Mouse (Mus musculus) hindbrain, embryonic 11.5 days (tissue): ENCODE data around the gene Grb2. TPM values are rescaled to one million over a fixed set of nuclear protein-coding genes. Genes with fewer than 3 reads are reported as not detected.
A peak's percentile ranks its signal among the peaks of the same experiment; 100 is the strongest.

Experiments used
- ATAC-seq: fragments of 200-750 bp; cut with Nextera tagmentation; 2 replicates; pipeline ENCODE4 v1.8.0; 2017; ENCODE audit warnings: mild to moderate bottlenecking, moderate TSS enrichment, moderate library complexity; ENCODE audit not compliant: low FRiP score
- DNase-seq: peaks from one replicate; pipeline ENCODE4 v3.0.0-alpha.2; 2015; ENCODE audit warnings: low spot score
- H3K27ac ChIP-seq: fragments of 300-500 bp; sonication (generic); 2 replicates; pipeline ENCODE4 v1.5.1; 2014; ENCODE audit warnings: mild to moderate bottlenecking, low read depth, low read length
- H3K27me3 ChIP-seq: fragments of 300-500 bp; sonication (generic); 2 replicates; pipeline ENCODE4 v1.6.1; 2014; ENCODE audit warnings: mild to moderate bottlenecking, low read length, moderate library complexity, mixed read lengths; ENCODE audit not compliant: control insufficient read depth, insufficient read depth
- H3K36me3 ChIP-seq: fragments of 300-500 bp; sonication (generic); 2 replicates; pipeline ENCODE4 v1.6.1; 2014; ENCODE audit warnings: mild to moderate bottlenecking, low read length, moderate library complexity, mixed read lengths; ENCODE audit not compliant: control insufficient read depth, insufficient read depth
- H3K4me1 ChIP-seq: fragments of 300-500 bp; sonication (generic); replicated peaks from 2 replicates; pipeline ENCODE4 v1.6.1; 2014; ENCODE audit warnings: low read length, mixed read lengths; ENCODE audit not compliant: control insufficient read depth, insufficient read depth
- H3K4me2 ChIP-seq: fragments of 300-500 bp; sonication (generic); replicated peaks from 2 replicates; pipeline ENCODE4 v1.6.1; 2014; ENCODE audit warnings: mild to moderate bottlenecking, low read depth, low read length
- H3K4me3 ChIP-seq: fragments of 300-500 bp; sonication (generic); 2 replicates; pipeline ENCODE4 v1.5.1; 2014; ENCODE audit warnings: low read depth, low read length
- H3K9ac ChIP-seq: fragments of 300-500 bp; sonication (generic); 2 replicates; pipeline ENCODE4 v1.6.1; 2014; ENCODE audit warnings: low read depth, low read length
- H3K9me3 ChIP-seq: fragments of 300-500 bp; sonication (generic); 2 replicates; pipeline ENCODE4 v1.6.1; 2016; ENCODE audit warnings: low read length; ENCODE audit not compliant: control insufficient read depth
- WGBS: fragments of 180-500 bp; shearing (Covaris S2); extraction: QIAGEN DNeasy Blood & Tissue Kit; methylation state at CpG from one replicate; pipeline ENCODE4 v1.1.7; 2014; 5-methylcytosine and 5-hydroxymethylcytosine counted together
- polyA plus RNA-seq: library from polyadenylated mRNA; unstranded; fragments of >200 nt; fragmentation: Nextera tagmentation; extraction: Ambion mirVana; gene quantifications from 2 replicates; pipeline ENCODE4 v1.2.1, GENCODE M21; 2014

Grb2 gene
- polyA plus RNA-seq, 1 experiment from 2014 or later = 79.2 TPM

GRCm38 (mm10) chr11:115716410-115717338 lies 8.3 kb upstream of the Grb2 start:
- no peak for DNase-seq
- Histone ChIP-seq H3K9ac (no peak overlapping the region), H3K27me3 (no peaks in the 10 kb centered on the region), H3K9me3 (no peaks in the 10 kb centered on the region), H3K4me2 (no peak overlapping the region), H3K36me3 (no peaks in the 10 kb centered on the region), H3K27ac (no peak overlapping the region), H3K4me3 (no peak overlapping the region), H3K4me1 (no peaks in the 10 kb centered on the region)
- 83% methylated on average over 14 of the region's 15 CpGs for WGBS
- ATAC-seq = no peak

- Histone ChIP-seq H3K9ac (no peak overlapping the region), H3K27me3 (no peaks in the 10 kb centered on the region), H3K4me1 (no peaks in the 10 kb centered on the region), H3K36me3 (no peaks in the 10 kb centered on the region), H3K4me2 (no peak overlapping the region), H3K9me3 (no peaks in the 10 kb centered on the region), H3K4me3 (no peak overlapping the region), H3K27ac (no peak overlapping the region)
- WGBS = 20% methylated on average over 4 of the region's 7 CpGs
- DNase-seq (peak; percentile 65), ATAC-seq (no peak)
Measured at GRCm38 (mm10) chr11:115714491-115714890, 6.1 kb upstream of the Grb2 start.

- Histone ChIP-seq H3K4me3 (no peak overlapping the region), H3K9me3 (no peaks in the 10 kb centered on the region), H3K27ac (no peak overlapping the region), H3K36me3 (no peaks in the 10 kb centered on the region), H3K4me2 (no peak overlapping the region), H3K4me1 (0 out of 2 replicates have a peak, but pooled peaks cover 2% of the 10 kb centered on the region), H3K27me3 (no peaks in the 10 kb centered on the region), H3K9ac (no peak overlapping the region)
- WGBS = 94% methylated on average over 3 of the region's 3 CpGs
- ATAC-seq (no peak), DNase-seq (no peak)
Measured at GRCm38 (mm10) chr11:115713447-115713846, 5.0 kb upstream of the Grb2 start.

GRCm38 (mm10) chr11:115712674-115713298 lies 4.4 kb upstream of the Grb2 start:
- DNase-seq (no peak), ATAC-seq (no peak)
- Histone ChIP-seq H3K36me3 (no peaks in the 10 kb centered on the region), H3K4me3 (no peak overlapping the region), H3K27ac (no peak overlapping the region), H3K9ac (no peak overlapping the region), H3K9me3 (no peaks in the 10 kb centered on the region), H3K27me3 (no peaks in the 10 kb centered on the region), H3K4me2 (no peak overlapping the region), H3K4me1 (0 out of 2 replicates have a peak, but pooled peaks cover 2% of the 10 kb centered on the region)
- 86% methylated on average over 12 of the region's 12 CpGs for WGBS

GRCm38 (mm10) chr11:115712268-115712667 lies 3.9 kb upstream of the Grb2 start:
- WGBS = 76% methylated on average over 2 of the region's 2 CpGs
- DNase-seq = no peak

GRCm38 (mm10) chr11:115711133-115711532 lies 2.7 kb upstream of the Grb2 start:
- peaks cover 10% of the 10 kb centered on the region for H3K4me1 ChIP-seq
- H3K4me2 ChIP-seq = no peak overlapping the region
- H3K27me3 ChIP-seq = no peaks in the 10 kb centered on the region
- H3K9ac ChIP-seq = no peak overlapping the region
- no peaks in the 10 kb centered on the region for H3K36me3 ChIP-seq
- ATAC-seq (no peak), DNase-seq (no peak)
- 88% methylated on average over 9 of the region's 9 CpGs for WGBS
- no peaks in the 10 kb centered on the region for H3K9me3 ChIP-seq
- no peak overlapping the region for H3K4me3 ChIP-seq
- H3K27ac ChIP-seq = no peak overlapping the region

More at GRCm38 (mm10) chr11:115712268-115712667, 3.9 kb upstream of the Grb2 start:
- H3K4me2 ChIP-seq = no peak overlapping the region
- no peak for ATAC-seq
- H3K9me3 ChIP-seq = no peaks in the 10 kb centered on the region
- no peaks in the 10 kb centered on the region for H3K36me3 ChIP-seq
- H3K4me3 ChIP-seq = no peak overlapping the region
- no peak overlapping the region for H3K9ac ChIP-seq
- H3K27me3 ChIP-seq = no peaks in the 10 kb centered on the region
- no peak overlapping the region for H3K27ac ChIP-seq
- H3K4me1 ChIP-seq = peaks cover 2% of the 10 kb centered on the region; the same call in 1 of the 2 replicates

- 56% methylated on average over 6 of the region's 6 CpGs for WGBS
- no peak for ATAC-seq
Measured at GRCm38 (mm10) chr11:115709829-115710559, 1.6 kb upstream of the Grb2 start.

GRCm38 (mm10) chr11:115708956-115709828 lies 795 bp upstream of the Grb2 start:
- Histone ChIP-seq H3K36me3 (no peaks in the 10 kb centered on the region), H3K27me3 (no peaks in the 10 kb centered on the region), H3K9me3 (no peaks in the 10 kb centered on the region), H3K27ac (peak overlapping the region; percentile 95), H3K4me1 (peaks cover 10% of the 10 kb centered on the region), H3K4me2 (peak overlapping the region; percentile 85), H3K4me3 (peak overlapping the region; percentile 98), H3K9ac (peak overlapping the region; percentile 72)
- DNase-seq = no peak
- under 1% methylated on average over 23 of the region's 23 CpGs for WGBS
- ATAC-seq = peak; percentile 72

More at GRCm38 (mm10) chr11:115709829-115710559, 1.6 kb upstream of the Grb2 start:
- DNase-seq = no peak
- H3K27ac ChIP-seq = no peak overlapping the region
- peaks cover 10% of the 10 kb centered on the region for H3K4me1 ChIP-seq
- no peaks in the 10 kb centered on the region for H3K27me3 ChIP-seq
- H3K4me2 ChIP-seq = peak overlapping the region; percentile 85; the same call in 1 of the 2 replicates
- peak overlapping the region; percentile 98 for H3K4me3 ChIP-seq
- H3K9me3 ChIP-seq = no peaks in the 10 kb centered on the region
- H3K9ac ChIP-seq = peak overlapping the region; percentile 72; the same call in 1 of the 2 replicates
- H3K36me3 ChIP-seq = no peaks in the 10 kb centered on the region
